Mouse (Mus musculus) adrenal gland, adult 10 weeks (tissue): ENCODE data around the gene Racgap1. TPM values are rescaled to one million over a fixed set of nuclear protein-coding genes. Genes with fewer than 3 reads are reported as not detected.

ENCODE experiments used
- polyA plus RNA-seq: library from polyadenylated mRNA; stranded (reverse); fragments of 350-450 nt; fragmentation: Illumina TruSeq; extraction: RNeasy Lipid Tissue Mini Kit (QIAGEN cat#74804); gene quantifications from one replicate; pipeline ENCODE4 v1.2.3, GENCODE M21; 2014; ENCODE audit warnings: low read depth, low replicate concordance

Gene Racgap1
- 6.4 TPM for polyA plus RNA-seq

DNA sequence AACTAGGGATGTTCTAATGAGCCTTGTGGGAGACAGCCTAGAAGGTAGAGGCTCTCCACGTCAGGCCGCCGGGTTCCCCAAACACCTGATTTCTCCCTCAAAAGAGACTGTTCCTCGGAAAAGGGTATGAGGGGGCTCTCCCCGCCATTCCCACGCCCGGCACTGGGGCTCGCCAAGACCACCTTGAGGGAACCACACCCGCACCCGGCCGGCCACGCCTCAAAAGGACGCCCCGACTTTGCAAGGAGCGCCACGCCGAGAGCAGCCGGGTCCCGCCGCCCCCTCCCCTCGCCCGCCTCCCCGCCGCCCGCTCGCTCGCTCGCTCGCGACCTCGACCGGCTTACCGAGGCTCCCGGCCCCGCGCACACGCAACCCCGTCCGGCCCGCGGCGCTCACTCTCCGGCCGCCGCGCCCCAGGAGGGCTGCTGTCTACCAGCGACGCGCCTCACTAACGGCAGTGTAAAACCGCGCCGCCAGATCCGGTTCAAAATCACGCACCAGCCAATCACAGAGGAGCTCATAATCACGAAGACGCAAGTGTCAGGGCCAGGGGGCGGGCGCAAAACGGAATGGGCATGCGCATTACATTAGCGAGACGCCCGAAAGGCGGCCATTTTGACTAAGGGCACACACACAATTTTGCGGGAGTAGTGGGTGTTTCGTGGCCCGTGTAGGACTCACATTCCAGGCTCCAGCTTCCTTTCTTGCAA lies at the start of gene Racgap1:
Racgap1 (minus strand) TSS at position 494 of the 710 bp plus-strand sequence.

DNA sequence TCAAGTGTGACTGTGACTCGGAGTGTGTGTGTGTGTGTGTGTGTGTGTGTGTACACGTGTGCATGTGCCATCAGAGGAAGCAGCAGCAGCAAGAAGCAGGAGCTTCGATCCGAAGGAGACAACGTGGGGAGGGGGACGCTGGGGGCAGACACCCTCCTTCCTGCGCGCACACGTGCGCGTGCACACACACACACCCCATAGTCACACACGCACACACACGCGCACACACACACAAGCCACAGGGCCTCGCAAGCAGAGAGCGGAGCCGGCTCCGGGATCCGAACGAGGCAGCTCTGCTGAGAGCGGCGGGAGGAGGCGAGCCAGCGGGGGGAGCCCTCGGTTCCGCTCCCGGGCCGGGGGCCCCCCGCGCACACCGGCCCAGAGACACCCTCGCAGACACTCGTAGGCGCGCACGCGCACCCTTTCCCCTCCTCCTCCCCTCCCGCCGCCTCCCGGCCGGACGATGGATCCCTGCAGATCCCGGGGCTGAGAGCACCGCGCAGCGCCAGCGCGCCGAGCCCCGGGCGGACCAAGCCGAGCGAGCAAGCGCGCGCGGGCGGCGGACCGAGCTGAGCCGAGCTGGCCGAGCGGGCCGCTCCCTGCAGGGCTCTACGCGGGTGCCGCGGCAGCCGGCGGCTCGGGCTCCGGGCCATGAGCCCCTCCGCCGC lies 18.8 kb upstream of the Racgap1 start, which contains the start of gene Asic1:
Asic1 (plus strand) TSS at position 215 of the 668 bp plus-strand sequence.

DNA sequence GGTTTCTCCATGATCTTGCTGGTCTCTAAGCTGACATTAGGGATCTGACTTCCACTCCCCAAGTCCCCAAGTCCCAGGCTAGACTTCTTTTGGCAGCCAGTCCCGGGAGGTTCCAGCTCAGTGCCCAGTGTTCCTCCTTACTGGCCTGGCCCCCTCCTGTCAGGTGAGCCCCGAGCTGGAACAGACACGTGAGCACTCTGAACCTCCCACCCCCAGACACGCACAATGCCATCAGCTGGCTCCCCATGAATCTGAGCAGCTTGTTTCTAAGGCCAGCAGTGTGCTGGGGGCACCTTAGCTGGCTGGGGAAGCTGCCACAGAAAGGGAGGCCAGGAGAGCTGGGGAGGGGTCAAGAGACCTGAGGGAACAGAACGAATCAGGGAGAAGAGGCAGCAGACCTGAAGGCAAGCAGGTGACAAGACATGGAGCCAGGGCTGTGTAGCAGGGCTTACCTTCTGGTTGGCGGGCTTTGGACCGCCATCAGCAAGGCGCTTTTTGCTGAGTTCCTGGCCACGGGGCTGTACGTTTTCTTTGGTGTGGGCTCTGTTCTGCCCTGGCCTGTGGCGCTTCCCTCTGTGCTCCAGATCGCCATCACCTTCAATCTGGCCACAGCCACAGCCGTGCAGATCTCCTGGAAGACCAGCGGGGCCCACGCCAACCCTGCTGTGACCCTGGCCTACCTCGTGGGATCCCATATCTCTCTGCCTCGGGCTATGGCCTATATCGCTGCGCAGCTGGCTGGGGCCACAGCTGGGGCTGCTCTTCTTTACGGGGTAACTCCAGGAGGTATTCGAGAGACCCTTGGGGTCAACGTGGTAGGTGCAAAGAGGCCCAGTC lies 50.3 kb downstream of the Racgap1 start, which contains the start of gene Aqp6:
Aqp6 (plus strand) TSS at position 415 of the 837 bp plus-strand sequence.

DNA sequence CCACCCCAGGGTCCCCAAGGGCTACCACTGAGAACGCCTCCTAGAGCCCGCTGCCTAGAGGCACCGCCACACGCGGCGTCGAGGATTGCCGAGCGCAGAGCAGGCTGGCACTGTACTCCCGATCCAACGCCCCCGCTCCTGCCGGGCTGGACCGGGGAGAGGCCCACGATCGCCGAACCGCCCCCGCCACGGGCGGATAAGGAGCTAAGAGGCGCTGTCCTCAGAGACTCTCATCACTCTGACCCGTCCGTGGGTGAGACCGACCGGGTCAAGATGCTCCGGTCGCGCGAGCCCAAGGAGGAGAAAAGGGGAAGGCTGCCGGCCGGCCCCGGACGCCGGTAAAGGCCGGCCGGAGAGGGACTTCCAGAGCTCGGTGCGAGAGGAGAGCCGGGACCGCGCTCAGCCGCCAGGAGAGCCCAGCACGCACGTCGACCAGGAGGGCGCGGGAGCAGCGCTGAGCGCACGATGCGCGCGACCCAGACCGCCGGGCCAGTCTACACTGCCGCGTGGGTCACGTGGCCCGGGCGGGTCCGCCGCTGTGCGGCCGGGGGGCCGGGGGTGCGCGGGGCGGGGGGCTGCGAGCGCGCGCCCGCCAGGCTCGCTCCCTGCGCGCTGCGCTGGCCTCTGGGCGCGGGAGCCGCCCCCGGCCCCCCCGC lies 60.9 kb downstream of the Racgap1 start, which contains the start of gene Aqp5:
Aqp5 (plus strand) TSS at position 354 of the 656 bp plus-strand sequence.

DNA sequence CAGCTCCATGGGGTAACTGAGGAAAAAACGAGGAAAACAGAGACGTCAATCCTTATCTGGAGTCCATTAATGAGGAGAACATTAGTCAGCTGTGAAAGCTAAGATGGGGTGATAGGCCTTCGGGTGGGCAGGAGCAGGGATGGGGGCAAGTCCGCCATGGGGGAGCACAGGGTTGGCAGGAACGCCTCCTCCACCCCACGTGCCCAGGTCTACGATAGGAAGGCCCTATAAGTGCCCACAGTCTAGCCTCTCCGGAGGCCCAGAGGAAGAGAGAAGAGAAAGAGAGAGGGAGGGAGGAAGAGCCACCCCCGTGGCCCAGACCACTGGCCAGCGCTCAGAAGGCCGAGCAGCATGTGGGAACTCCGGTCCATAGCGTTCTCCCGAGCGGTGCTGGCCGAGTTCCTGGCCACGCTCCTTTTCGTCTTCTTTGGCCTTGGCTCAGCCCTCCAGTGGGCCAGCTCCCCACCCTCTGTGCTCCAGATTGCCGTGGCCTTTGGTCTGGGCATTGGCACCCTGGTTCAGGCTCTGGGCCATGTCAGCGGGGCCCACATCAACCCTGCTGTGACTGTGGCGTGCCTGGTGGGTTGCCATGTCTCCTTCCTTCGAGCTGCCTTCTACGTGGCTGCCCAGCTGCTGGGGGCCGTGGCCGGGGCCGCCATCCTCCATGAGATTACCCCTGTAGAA lies 72.5 kb downstream of the Racgap1 start, which contains the start of gene Aqp2:
Aqp2 (plus strand) TSS at position 254 of the 684 bp plus-strand sequence.

Other genes starting within 250 kb of the Racgap1 start
- gene Nckap5l, start 193.9 kb downstream of the Racgap1 start, polyA plus RNA-seq, result 0.52 TPM
- 0.99 TPM for gene Bcdin3d, start 176.9 kb downstream of the Racgap1 start, polyA plus RNA-seq
- gene Faim2, start 123.5 kb downstream of the Racgap1 start, polyA plus RNA-seq, result 2.4 TPM
- gene Aqp2, start 72.6 kb downstream of the Racgap1 start, polyA plus RNA-seq, result not detected
- gene Aqp5, start 60.9 kb downstream of the Racgap1 start, polyA plus RNA-seq, result not detected
- not detected for gene Aqp6, start 50.3 kb downstream of the Racgap1 start, polyA plus RNA-seq
- 0.29 TPM for gene Asic1, start 18.7 kb upstream of the Racgap1 start, polyA plus RNA-seq
- gene Smarcd1, start 50.5 kb upstream of the Racgap1 start, polyA plus RNA-seq, result 10.0 TPM
- not detected for gene Gm17349, start 53.8 kb upstream of the Racgap1 start, polyA plus RNA-seq
- 18.1 TPM for gene Gpd1, start 65.9 kb upstream of the Racgap1 start, polyA plus RNA-seq
- 50.7 TPM for gene Cox14, start 74.0 kb upstream of the Racgap1 start, polyA plus RNA-seq
- 77.7 TPM for gene Cers5, start 121.2 kb upstream of the Racgap1 start, polyA plus RNA-seq
- 33.5 TPM for gene Lima1, start 223.8 kb upstream of the Racgap1 start, polyA plus RNA-seq